Mouse (Mus musculus): Measurements from ENCODE around the gene Abt1. TPM values are rescaled to one million over a fixed set of nuclear protein-coding genes. Genes with fewer than 3 reads are reported as not detected.
A peak's percentile ranks its signal among the peaks of the same experiment; 100 is the strongest.

Abt1 gene
- polyA plus RNA-seq (2012), result 9.3 and 9.8 TPM in 2 replicates

- no peak for TF ChIP-seq GATA1 (IDR thresholded peaks at IDR 0.05; ENCODE audit: low read length)
These were observed at the start of gene Abt1 for GRCm38 (mm10) chr13:23423286-23424051. Gene Abt1, minus strand, starts transcription at chr13:23423866.

- no peak for TF ChIP-seq GATA1 (IDR thresholded peaks at IDR 0.05; ENCODE audit: low read length)
These were observed 43.2 kb upstream of the Abt1 start for GRCm38 (mm10) chr13:23466911-23467310.

GRCm38 (mm10) chr13:23466306-23466705 is 42.6 kb upstream of the Abt1 start:
- TF ChIP-seq GATA1 (IDR thresholded peaks at IDR 0.05; ENCODE audit: low read length), result no peak

GRCm38 (mm10) chr13:23465600-23466109 is 42.0 kb upstream of the Abt1 start, which contains the start of gene Btn1a1:
Gene Btn1a1, minus strand, starts transcription at chr13:23465901.
- TF ChIP-seq GATA1 (IDR thresholded peaks at IDR 0.05; ENCODE audit: low read length), result no peak

GRCm38 (mm10) chr13:23464841-23465366 is 41.2 kb upstream of the Abt1 start:
- TF ChIP-seq GATA1 (IDR thresholded peaks at IDR 0.05; ENCODE audit: low read length), result no peak

- TF ChIP-seq GATA1 (IDR thresholded peaks at IDR 0.05; ENCODE audit: low read length), result no peak
These were observed 40.6 kb upstream of the Abt1 start for GRCm38 (mm10) chr13:23464224-23464637.

GRCm38 (mm10) chr13:23463381-23464223 is 39.9 kb upstream of the Abt1 start:
- no peak for TF ChIP-seq GATA1 (IDR thresholded peaks at IDR 0.05; ENCODE audit: low read length)

GRCm38 (mm10) chr13:23462669-23463068 is 39.0 kb upstream of the Abt1 start:
- TF ChIP-seq GATA1 (IDR thresholded peaks at IDR 0.05; ENCODE audit: low read length), result no peak

GRCm38 (mm10) chr13:23462063-23462462 is 38.4 kb upstream of the Abt1 start:
- TF ChIP-seq GATA1 (IDR thresholded peaks at IDR 0.05; ENCODE audit: low read length), result no peak

- peak; percentile 96 for TF ChIP-seq GATA1 (IDR thresholded peaks at IDR 0.05; ENCODE audit: low read length)
These were observed 35.7 kb upstream of the Abt1 start for GRCm38 (mm10) chr13:23459264-23459846.

GRCm38 (mm10) chr13:23453926-23454325 is 30.3 kb upstream of the Abt1 start:
- TF ChIP-seq GATA1 (IDR thresholded peaks at IDR 0.05; ENCODE audit: low read length), result no peak

GRCm38 (mm10) chr13:23453362-23453862 is 29.7 kb upstream of the Abt1 start:
- no peak for TF ChIP-seq GATA1 (IDR thresholded peaks at IDR 0.05; ENCODE audit: low read length)

- no peak for TF ChIP-seq GATA1 (IDR thresholded peaks at IDR 0.05; ENCODE audit: low read length)
These were observed 26.7 kb upstream of the Abt1 start for GRCm38 (mm10) chr13:23450398-23450797.

- TF ChIP-seq GATA1 (IDR thresholded peaks at IDR 0.05; ENCODE audit: low read length), result no peak
These were observed 25.8 kb upstream of the Abt1 start for GRCm38 (mm10) chr13:23449235-23450095.

Measured in G1E-ER4 (cell line).